Mouse (Mus musculus): ENCODE results near the gene Acsl6. TPM values are rescaled to one million over a fixed set of nuclear protein-coding genes. Genes with fewer than 3 reads are reported as not detected.

Gene Acsl6
- total RNA-seq, 1 experiment from 2014 or later, result 5.1 TPM

Other genes with a start within 250 kb of the Acsl6 start
- not detected in 2 replicates for gene Pdlim4, start 234.8 kb upstream of the Acsl6 start, total RNA-seq (2017)
- gene P4ha2, start 203.7 kb upstream of the Acsl6 start, total RNA-seq (2017), result not detected in 2 replicates
- not detected in 2 replicates for gene Csf2, start 54.1 kb upstream of the Acsl6 start, total RNA-seq (2017)
- gene Il3, start 36.5 kb upstream of the Acsl6 start, total RNA-seq (2017), result not detected in 2 replicates
- gene Meikin, start 66.9 kb downstream of the Acsl6 start, total RNA-seq (2017), result not detected in 2 replicates
- gene Fnip1, start 134.4 kb downstream of the Acsl6 start, total RNA-seq (2017), result 41.2 and 42.1 TPM in 2 replicates
- 56.4 and 76.5 TPM in 2 replicates for gene Rapgef6, start 219.0 kb downstream of the Acsl6 start, total RNA-seq (2017)

All from hematopoietic stem cell, adult 5-6 weeks (primary cell).